Mouse (Mus musculus) ES-E14 (cell line): ENCODE measurements around the gene Samt1. TPM values are rescaled to one million over a fixed set of nuclear protein-coding genes. Genes with fewer than 3 reads are reported as not detected.
"Not testable (repeated sequence)": the region's sequence is repeated elsewhere in the genome, so short reads cannot be mapped to it uniquely, and the experiment has no call there.

Experiments used
- DNase-seq: peaks from one replicate; pipeline ENCODE4 v3.0.0-alpha.2; 2013; ENCODE audit warnings: low read depth, low spot score
- H3K27ac ChIP-seq: 2 replicates; pipeline ENCODE4 v1.5.1; 2012; ENCODE audit warnings: low read depth, mild to moderate bottlenecking, low read length, moderate library complexity, mixed read lengths; ENCODE audit not compliant: poor library complexity, insufficient read depth, severe bottlenecking
- H3K36me3 ChIP-seq: 2 replicates; pipeline ENCODE4 v1.6.1; 2012; ENCODE audit warnings: mild to moderate bottlenecking, low read length, moderate library complexity, mixed read lengths; ENCODE audit not compliant: control insufficient read depth, poor library complexity, insufficient read depth, severe bottlenecking
- H3K4me1 ChIP-seq, 2 experiments: fragments of 150-350 bp in 1 of 2; sonication (generic) in 1 of 2; 2 replicates each; pipeline ENCODE4 v1.6.1; 2012; ENCODE audit warnings: low read length in 2 of 2, mild to moderate bottlenecking in 1 of 2, mixed read lengths in 1 of 2; ENCODE audit not compliant: control insufficient read depth in 2 of 2, insufficient read depth in 2 of 2, poor library complexity in 1 of 2
- H3K4me3 ChIP-seq, 2 experiments: fragments of 150-350 bp in 1 of 2; sonication (generic) in 1 of 2; 2 replicates each; pipeline ENCODE4 v1.5.1; 2012; ENCODE audit warnings: low read length in 2 of 2, low read depth in 1 of 2, mild to moderate bottlenecking in 1 of 2, mixed read lengths in 1 of 2; ENCODE audit not compliant: insufficient read depth in 1 of 2, poor library complexity in 1 of 2, severe bottlenecking in 1 of 2
- H3K9ac ChIP-seq: 2 replicates; pipeline ENCODE4 v1.6.1; 2012; ENCODE audit warnings: low read depth, mild to moderate bottlenecking, low read length, mixed read lengths; ENCODE audit not compliant: poor library complexity, insufficient read depth, severe bottlenecking
- H3K9me3 ChIP-seq: fragments of 150-350 bp; sonication (generic); 2 replicates; pipeline ENCODE4 v1.6.1; 2012; ENCODE audit warnings: low read depth, mild to moderate bottlenecking, low read length; ENCODE audit not compliant: control insufficient read depth, insufficient read depth
- CHD2 ChIP-seq: IDR thresholded peaks from 2 replicates; pipeline ENCODE4 v1.6.1; 2014; ENCODE audit warnings: mild to moderate bottlenecking, low read depth, low read length, inconsistent platforms
- HCFC1 ChIP-seq: IDR thresholded peaks from 2 replicates; pipeline ENCODE4 v1.6.1; 2012; ENCODE audit warnings: low read length, inconsistent platforms, borderline replicate concordance; ENCODE audit not compliant: insufficient read depth
- MAFK ChIP-seq: IDR thresholded peaks from 2 replicates; pipeline ENCODE4 v1.6.1; 2014; ENCODE audit warnings: mild to moderate bottlenecking, low read depth, low read length, inconsistent platforms; ENCODE audit not compliant: insufficient read depth
- ZC3H11A ChIP-seq: IDR thresholded peaks from 2 replicates; pipeline ENCODE4 v1.6.1; 2012; ENCODE audit warnings: low read depth, mild to moderate bottlenecking, inconsistent platforms, low read length, borderline replicate concordance
- ZNF384 ChIP-seq: IDR thresholded peaks from 2 replicates; pipeline ENCODE4 v1.6.1; 2012; ENCODE audit warnings: low read depth, low read length, inconsistent platforms
- in situ Hi-C, 2 experiments: fragments of 600-800 bp; cut with MboI; formaldehyde crosslinking; loops; one replicate each; pipeline ENCODE4 v1.15.1; 2025; ENCODE audit warnings: low sequenced_read_pairs in 2 of 2, inconsistent platforms in 1 of 2; ENCODE audit not compliant: unreplicated experiment in 2 of 2
- total RNA-seq: library from RNA; depleted of rRNA; stranded (reverse); fragments of 300-350 nt; gene quantifications from 2 replicates; pipeline ENCODE4 v1.2.3, GENCODE M21; 2012; rRNA removed

Samt1 gene
- total RNA-seq = not detected in 2 replicates

DNA sequence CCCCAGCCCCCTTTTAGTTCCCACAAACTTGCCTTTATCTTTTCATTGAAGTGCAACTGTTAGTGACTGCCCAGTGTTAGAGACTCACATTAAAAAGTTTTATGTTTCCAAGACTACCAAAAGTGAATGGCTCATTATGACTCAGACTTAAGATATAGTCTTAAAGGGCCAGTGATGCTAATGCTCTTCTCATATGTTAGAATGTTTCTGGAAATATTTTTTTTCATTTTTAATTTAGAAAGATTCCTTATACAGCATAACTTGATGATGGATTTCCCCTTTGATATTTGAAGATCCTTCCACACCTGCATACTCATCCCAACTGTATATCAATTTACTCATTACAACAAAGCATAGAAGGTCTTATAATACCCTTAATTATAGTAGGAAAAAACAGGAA, at the start of gene Samt1:
Gene Samt1 (minus strand): TSS at position 101 of the 400 bp plus-strand sequence.
- H3K36me3 ChIP-seq, H3K27ac ChIP-seq, H3K4me1 ChIP-seq, H3K4me3 ChIP-seq, H3K9ac ChIP-seq, in situ Hi-C loops, H3K9me3 ChIP-seq, DNase-seq: not testable (repeated sequence)

DNA sequence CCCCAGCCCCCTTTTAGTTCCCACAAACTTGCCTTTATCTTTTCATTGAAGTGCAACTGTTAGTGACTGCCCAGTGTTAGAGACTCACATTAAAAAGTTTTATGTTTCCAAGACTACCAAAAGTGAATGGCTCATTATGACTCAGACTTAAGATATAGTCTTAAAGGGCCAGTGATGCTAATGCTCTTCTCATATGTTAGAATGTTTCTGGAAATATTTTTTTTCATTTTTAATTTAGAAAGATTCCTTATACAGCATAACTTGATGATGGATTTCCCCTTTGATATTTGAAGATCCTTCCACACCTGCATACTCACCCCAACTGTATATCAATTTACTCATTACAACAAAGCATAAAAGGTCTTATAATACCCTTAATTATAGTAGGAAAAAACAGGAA, 42.5 kb upstream of the Samt1 start, which contains the start of gene Gm10057:
Gene Gm10057 (minus strand): TSS at position 101 of the 400 bp plus-strand sequence.
- DNase-seq, in situ Hi-C loops, H3K27ac ChIP-seq, H3K9me3 ChIP-seq, H3K9ac ChIP-seq, H3K4me1 ChIP-seq, H3K36me3 ChIP-seq, H3K4me3 ChIP-seq: not testable (repeated sequence)

DNA sequence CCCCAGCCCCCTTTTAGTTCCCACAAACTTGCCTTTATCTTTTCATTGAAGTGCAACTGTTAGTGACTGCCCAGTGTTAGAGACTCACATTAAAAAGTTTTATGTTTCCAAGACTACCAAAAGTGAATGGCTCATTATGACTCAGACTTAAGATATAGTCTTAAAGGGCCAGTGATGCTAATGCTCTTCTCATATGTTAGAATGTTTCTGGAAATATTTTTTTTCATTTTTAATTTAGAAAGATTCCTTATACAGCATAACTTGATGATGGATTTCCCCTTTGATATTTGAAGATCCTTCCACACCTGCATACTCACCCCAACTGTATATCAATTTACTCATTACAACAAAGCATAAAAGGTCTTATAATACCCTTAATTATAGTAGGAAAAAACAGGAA, 21.3 kb upstream of the Samt1 start, which contains the start of gene 4921511M17Rik:
Gene 4921511M17Rik (minus strand): TSS at position 101 of the 400 bp plus-strand sequence.
- H3K9me3 ChIP-seq, H3K9ac ChIP-seq, DNase-seq, H3K36me3 ChIP-seq, H3K4me1 ChIP-seq, H3K4me3 ChIP-seq, H3K27ac ChIP-seq, in situ Hi-C loops: not testable (repeated sequence)

DNA sequence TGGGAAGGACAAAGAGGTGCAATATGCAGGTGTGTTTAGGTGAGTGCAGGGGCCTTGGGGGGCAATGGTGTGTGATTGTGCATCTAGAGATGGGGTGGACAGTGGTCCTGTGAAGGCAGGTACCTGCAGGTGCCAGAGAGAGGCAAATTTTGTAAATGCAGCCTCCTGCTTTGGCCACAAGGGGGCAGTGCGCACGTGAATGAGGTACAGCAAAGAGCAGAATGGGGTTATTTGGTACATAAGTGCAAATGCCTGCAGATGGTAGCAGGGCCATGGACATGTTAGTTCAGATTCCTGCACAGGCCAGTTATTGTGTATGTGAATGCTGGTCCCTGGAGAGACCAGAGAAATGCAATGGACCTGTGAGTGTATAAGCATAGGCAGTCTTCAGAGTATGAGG, 35.5 kb downstream of the Samt1 start:
- H3K9me3 ChIP-seq, H3K9ac ChIP-seq, in situ Hi-C loops, H3K27ac ChIP-seq, H3K4me1 ChIP-seq, H3K4me3 ChIP-seq, DNase-seq, H3K36me3 ChIP-seq: not testable (repeated sequence)

DNA sequence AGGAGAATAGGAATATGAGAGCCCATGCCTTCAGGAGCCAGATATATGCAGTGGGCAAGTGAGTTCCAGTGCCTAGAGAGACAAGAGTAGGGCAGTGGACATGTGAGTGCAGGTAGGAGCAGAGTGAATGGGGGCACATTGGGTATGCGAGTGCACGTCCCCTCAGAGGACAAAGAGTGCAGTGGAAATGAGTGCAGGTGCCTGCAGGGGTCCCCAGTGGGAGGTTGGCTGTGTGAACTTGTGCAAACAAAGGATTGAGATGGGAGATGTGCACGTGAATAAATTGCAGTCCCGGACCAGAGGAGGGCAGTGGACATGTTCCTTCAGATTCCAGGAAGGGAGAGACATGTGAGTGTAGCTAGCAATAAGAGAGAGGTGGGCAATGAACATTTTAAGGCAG, 36.0 kb downstream of the Samt1 start:
- H3K9ac ChIP-seq, DNase-seq, H3K36me3 ChIP-seq, H3K4me3 ChIP-seq, in situ Hi-C loops, H3K27ac ChIP-seq, H3K4me1 ChIP-seq, H3K9me3 ChIP-seq: not testable (repeated sequence)

DNA sequence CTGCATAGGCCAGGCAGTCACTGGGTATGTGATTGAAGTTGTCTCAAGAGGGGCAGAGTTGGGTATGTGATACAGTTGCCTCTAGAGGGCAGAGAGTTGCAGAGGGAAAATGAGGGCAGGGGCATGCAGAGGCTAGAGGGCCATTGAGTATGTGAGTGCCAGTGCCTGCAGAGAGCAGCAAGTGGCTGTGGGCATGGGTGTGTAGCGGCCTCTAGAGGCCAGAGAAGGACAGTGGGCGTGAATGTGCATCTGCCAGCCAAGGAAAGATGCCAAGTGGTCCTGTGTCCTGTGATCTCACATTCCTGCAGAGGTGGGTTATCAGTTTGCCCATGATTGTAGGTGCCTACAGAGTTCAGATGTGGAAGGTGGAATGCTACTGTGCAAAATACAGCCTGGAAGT, 38.0 kb downstream of the Samt1 start:
- Histone ChIP-seq H3K4me3 (no peak overlapping the region), H3K9me3 (no peaks in the 10 kb centered on the region), H3K27ac (no peak overlapping the region), H3K4me1 (no peaks in the 10 kb centered on the region), H3K36me3 (no peaks in the 10 kb centered on the region), H3K9ac (no peak overlapping the region)
- no peak for DNase-seq
- TF ChIP-seq HCFC1 (no peak), ZNF384 (no peak), CHD2 (no peak), ZC3H11A (no peak), MAFK (no peak)
- in situ Hi-C loops = no loop called here

DNA sequence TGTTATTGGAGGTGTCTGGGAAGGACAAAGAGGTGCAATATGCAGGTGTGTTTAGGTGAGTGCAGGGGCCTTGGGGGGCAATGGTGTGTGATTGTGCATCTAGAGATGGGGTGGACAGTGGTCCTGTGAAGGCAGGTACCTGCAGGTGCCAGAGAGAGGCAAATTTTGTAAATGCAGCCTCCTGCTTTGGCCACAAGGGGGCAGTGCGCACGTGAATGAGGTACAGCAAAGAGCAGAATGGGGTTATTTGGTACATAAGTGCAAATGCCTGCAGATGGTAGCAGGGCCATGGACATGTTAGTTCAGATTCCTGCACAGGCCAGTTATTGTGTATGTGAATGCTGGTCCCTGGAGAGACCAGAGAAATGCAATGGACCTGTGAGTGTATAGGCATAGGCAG, 59.6 kb downstream of the Samt1 start:
- H3K4me1 ChIP-seq, H3K27ac ChIP-seq, DNase-seq, H3K36me3 ChIP-seq, H3K9me3 ChIP-seq, H3K4me3 ChIP-seq, H3K9ac ChIP-seq, in situ Hi-C loops: not testable (repeated sequence)
